Mouse (Mus musculus): ENCODE results near the gene Flt3.
A peak's percentile ranks its signal among the peaks of the same experiment; 100 is the strongest.

- peak; percentile 50 for TF ChIP-seq CTCF (conservative IDR thresholded peaks at IDR 0.05; ENCODE audit: low read length)
- TF ChIP-seq POU5F1 (IDR thresholded peaks at IDR 0.05; ENCODE audit: borderline replicate concordance, low read length): no peak
These were observed 5.2 kb downstream of the Flt3 start for GRCm38 (mm10) chr5:147395050-147395449.

All from E14TG2a.4 (cell line).